Mouse (Mus musculus): ENCODE results near the gene Glis3. TPM values are rescaled to one million over a fixed set of nuclear protein-coding genes. Genes with fewer than 3 reads are reported as not detected.

Glis3 gene
- total RNA-seq, 4 experiments from 2014 or later, result 9.5 to 21.1 (median 14.6) TPM

DNA sequence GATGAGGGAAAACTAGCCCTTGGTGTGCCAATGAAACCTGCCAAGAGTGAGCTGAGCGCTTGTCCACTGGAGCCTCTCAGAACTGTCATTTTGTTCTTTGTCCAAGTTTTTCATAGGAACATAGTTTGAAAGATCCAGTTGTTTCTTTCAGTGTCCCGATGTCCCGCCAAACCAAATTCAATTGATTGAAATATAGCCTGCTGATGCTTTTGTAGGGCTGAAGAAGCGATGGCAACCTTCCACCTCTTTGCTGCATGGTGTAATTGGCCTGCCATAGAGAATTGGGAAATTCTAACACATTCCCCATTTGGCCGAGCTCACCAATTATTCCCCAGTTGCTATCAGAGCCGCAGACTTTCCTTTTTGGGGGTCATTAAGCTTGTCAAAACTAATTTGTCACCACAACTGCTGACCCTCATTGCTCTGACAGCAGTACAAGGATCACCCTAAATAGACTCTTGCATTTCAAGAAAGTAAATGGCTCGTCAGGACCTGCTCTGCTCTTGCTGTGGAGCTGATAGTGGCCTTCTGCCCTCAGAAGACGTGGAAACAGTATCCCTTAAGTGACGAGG is 299.1 kb downstream of the Glis3 start:
- peak; percentile 7 for DNase-seq

DNA sequence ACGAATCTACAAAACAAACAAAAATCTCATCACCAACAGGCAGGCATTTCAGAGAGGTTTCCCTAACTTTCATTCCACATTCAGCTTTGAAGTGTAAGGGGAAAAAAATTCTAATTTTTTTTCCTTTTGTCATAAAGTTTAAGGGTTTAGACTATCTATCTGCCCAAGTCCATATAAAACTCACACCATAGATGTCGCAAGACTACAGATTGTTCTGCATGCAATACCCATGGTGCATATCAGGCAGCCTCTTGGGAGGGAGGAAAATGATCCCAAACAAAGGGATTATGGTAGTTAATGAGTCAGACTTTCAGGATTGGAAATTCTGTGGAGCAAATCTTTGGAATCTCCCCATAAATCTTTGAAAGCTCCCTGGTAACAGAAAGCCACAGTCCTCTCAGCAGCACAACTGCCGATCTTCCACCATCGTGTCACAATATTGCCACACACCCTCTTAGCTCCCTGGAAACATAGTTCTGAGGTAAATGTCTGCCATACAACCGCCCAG is 302.0 kb downstream of the Glis3 start:
- no peak for DNase-seq

DNA sequence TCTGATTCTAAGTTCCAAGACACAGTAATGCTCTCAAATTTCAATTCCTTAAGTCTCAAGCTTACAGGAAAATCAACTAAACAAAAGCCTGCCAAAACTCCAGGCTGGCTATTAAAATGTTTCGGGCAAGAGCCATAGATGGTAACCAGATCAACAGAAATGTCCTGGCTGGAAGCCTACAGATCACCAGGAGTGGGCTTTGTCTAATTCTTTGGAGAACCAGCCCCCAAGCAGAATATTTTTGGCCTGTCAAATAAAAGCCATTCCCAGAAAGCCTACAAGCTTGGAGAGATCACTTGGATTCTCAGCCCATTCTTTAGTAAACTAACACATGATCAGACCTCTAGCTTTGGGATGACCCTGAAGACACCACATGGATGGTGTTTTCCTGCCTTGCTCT is 303.5 kb downstream of the Glis3 start:
- DNase-seq, result no peak

DNA sequence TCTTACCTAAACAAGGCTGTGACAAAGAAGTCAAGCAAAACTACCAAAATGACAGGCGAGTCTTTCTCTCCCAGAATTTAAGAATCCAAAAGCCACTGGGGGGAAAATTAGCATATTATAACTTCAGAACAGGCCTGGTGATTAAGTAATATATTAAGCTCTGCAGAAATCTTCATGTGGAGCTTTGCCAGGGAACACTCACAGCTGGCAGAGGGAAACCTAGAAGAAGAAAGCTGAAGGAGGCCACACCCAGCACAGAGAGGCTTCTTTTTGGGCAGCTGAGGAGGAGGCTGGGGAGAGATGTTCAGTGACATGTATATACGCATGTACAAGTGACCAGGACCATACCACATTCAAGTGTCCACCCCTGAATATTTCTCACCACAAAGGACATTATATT is 304.1 kb downstream of the Glis3 start:
- no peak for DNase-seq

DNA sequence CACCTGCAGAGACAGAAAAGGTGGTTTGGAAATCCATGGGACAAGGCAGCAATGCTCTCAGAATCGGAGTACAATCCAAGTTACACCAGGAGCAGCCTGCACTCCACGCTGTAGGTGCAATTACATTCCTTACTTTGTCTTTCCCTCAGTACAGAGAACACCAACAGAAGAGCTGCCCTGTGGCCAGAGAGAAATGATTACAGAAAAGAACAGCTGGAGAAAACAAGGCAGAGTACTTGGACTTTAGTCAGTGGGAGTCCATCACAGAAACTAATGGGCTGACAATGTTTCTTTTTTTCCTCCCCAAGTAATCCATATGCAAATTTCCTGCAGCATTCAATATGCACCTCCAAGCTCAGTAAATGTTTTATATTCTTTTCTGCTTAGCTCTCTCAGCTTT is 305.4 kb downstream of the Glis3 start:
- DNase-seq, result no peak

DNA sequence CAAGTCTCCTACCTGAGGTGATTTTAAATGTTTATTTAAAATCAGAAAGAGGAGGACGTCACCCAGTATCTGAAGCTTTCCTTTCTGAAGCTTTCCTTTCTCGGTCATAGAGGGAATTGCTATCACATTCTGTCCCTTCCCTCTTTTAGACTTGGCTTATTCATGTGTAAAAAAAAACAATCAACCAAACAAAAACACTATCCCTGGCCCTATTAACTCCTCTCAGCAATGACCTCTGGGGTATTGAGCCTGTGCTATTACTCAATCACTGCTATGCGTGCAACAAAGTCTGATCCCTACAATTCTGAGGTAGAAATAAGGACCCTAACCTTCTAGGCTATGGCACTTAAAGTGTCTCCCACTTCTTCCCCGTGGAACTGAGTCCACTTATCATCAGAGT is 311.7 kb downstream of the Glis3 start:
- DNase-seq, result no peak

DNA sequence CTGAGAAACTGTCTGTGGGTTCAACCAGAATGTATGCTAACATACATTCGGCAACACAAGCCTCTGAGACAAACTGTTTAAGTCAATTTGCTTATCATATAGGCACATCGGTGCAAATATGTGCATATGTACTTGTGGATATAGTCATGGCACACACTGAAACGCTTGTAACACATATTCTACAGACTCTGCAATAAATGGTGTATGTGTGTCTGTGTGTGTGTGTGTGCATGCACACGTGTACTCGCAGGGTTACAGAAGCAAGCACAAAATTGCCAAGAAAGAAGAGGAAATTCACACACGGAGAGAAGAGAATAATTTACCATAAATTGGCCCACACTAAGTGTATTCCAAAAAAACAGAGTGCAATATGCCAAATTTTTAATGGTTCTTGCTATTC is 312.6 kb downstream of the Glis3 start:
- no peak for DNase-seq

DNA sequence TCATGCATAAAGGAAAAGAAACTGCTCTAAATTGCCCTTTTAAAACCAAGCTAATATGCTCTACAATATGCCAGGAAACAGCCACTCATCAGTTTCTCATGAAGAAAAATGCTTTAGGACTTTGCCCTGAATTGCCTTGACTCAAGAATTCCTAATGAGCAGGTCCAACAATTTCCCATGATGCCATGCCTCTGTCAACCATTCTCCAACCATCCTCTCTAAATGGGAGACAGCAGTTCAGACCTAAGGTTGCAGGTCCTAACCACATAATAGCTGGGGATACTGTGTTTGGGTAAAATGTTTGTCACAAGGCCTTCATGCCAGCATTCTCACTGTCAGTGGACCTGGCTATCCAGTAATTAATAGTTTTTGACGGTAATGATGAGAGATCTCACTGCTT is 313.1 kb downstream of the Glis3 start:
- no peak for DNase-seq

DNA sequence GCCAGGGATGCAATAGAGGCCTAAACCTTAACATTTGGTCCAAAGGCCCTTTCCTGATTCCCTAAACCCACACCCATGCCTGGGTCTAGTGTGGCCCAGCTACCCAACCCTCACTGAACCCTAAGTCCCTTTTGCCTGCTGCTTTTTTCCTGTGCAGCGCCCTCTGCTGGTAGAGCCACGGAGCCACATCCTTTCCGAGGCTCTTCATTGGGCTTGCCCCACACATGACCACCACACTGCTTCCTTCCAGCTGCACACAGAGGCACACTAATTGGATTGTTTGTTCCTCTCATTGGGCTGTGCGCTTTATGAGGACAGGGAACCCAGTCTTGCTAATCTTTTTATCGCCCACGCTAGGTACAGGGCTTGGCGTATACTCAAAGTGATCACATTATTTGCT is 314.0 kb downstream of the Glis3 start:
- DNase-seq, result no peak

DNA sequence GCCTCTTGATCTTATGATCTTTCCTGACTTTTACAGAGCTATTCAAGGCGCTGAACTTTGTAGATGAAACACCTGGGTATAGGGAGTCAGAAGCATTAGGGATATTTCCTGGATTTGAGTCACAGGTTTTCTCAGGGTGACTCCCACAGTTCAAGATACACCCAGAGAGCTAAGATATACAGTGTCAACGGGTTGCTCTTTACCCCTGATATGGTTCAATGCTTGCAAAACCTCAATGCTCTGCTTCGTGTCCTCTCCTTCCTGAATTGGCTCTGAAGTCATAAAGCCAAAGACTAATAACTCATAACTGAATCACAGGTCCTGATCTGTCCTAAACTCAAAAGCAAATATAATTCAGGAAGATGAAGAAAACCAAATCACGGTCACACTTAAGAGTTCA is 319.0 kb downstream of the Glis3 start:
- DNase-seq, result no peak

DNA sequence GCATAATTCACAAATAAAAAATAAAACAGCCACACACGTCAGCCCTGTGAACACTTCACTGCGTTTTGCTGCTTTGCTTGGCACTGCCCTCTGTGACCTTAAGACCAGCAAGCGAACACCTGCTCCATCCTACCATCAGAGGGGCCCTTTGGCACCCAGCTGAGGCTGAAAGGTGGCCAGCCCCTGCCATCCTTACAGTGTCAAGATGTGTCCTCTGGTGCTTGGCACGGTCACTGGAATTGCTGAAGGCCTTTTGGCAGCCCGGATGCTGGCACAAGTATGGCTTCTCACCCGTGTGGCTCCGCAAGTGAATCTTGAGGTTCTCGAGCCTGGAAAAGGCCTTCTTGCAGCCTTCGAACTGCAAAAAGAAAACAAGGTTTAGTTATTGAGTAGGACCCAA is 322.3 kb downstream of the Glis3 start:
- no peak for DNase-seq

DNA sequence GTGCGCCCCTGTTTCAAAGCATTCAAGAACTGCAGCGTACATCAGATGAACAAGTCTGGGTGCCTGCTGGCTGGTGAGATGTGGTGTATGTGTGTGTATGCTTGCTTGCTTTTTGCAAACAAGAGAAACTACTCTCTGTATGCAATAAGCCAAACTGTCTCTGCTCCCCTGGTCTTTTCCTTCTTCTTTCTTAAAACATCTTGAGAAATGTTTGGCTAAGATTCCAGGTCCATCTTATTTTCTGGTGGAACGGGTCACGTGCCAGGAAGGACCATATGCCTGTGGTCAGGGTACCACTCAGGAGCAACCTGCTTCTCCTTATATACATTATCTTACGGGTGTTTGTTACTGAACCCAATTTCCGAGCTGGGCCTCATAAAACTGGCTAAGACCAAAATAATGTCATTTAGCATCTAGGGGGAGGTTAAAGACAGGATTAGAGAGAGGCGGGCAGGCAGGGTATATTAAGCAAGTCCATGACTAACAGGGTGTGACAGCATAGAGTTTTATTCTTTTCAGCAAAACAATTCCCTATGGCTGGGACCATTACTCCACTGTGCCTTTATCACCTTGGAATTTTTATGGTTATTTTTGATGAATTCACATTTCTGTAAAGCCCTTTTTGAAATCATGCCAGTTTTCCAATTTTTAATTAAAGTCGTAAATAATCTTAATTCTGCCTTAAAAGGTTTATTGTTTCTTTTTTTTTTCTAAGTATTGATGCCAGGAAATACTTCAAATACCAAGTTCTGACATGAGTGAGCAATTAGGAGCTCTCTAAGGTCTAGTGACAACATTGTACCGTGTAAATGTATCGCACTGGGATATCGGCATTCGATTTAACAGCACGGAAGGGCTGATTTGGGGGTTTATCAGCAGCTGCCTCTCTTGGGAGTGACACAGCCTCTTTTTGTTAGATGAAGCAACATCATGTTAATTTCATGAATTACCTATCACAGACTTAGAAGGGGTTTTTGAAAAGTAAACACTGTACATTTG is 328.5 kb downstream of the Glis3 start:
- no peak for DNase-seq

DNA sequence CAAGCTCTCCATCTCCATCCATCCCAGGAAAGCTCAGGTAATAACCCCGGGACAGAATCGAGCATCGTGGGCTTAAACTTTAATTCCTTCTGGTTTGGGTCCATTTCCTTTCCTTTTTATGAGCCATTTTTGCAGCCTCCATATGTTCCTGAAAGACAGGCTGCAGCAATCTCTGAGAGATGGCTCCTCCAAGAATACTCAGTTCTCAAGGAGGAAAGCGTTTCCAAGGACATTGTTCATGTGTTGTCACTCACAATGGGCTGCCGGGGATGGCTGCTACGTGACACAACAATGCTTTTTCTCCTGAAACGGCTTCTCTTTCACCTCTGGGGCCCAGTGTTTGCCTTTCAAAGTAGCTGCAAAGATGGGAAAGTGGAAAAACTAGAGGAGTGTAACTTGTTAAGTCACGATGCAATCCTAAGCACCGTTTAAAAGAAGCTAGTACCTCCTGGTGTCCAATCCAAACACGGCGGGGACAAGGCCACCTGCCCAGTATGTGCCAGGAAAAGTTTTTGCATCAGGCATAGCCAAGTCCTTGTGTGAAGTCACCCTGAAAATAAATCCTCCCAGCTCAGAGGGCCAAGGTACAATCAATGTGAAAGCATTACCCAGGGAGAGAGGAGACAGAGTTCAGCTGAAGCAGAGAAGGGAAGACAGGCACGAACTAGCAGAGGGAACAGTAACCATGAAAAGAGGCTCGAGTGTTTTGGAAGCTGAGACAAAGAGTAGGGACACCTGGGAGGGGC is 332.6 kb downstream of the Glis3 start:
- peak; percentile 61 for DNase-seq

DNA sequence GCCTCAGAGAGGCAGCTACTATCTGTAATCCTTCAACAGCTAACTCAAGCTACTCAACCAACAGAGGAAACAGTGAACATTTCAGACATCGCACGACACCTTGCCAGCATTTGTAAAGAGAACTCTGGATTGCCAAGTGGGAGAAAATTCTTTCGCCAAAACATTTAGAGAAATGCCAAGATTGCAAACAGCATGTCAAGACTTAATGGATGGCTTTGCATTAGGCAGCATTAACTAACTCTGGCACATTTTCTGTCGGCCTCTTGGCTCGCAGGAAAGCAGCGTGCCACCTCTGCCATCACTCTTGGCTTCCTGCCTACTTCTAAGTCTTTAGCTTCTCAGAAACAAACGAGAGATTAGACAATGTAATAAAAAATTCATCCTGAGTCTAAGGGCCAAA is 336.2 kb downstream of the Glis3 start:
- no peak for DNase-seq

DNA sequence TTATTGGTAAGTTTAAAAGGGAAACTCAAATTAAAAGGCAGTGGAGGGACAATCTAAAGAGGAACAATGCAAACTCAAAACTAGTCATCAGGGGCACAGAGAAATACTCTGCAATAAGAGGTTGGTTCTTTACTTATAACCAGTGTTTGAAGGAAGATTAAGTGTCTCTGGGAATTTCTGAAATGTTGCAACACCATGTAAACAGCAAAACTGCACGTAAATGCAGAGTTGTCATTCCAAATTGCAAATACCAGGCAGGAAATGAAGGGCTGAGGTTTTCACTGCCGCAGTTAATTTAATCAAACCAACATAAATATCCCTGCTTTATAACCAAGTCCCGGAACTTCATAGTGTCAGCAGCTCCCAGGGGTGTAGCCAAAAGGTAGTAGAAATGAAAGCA is 342.3 kb downstream of the Glis3 start:
- no peak for DNase-seq

DNA sequence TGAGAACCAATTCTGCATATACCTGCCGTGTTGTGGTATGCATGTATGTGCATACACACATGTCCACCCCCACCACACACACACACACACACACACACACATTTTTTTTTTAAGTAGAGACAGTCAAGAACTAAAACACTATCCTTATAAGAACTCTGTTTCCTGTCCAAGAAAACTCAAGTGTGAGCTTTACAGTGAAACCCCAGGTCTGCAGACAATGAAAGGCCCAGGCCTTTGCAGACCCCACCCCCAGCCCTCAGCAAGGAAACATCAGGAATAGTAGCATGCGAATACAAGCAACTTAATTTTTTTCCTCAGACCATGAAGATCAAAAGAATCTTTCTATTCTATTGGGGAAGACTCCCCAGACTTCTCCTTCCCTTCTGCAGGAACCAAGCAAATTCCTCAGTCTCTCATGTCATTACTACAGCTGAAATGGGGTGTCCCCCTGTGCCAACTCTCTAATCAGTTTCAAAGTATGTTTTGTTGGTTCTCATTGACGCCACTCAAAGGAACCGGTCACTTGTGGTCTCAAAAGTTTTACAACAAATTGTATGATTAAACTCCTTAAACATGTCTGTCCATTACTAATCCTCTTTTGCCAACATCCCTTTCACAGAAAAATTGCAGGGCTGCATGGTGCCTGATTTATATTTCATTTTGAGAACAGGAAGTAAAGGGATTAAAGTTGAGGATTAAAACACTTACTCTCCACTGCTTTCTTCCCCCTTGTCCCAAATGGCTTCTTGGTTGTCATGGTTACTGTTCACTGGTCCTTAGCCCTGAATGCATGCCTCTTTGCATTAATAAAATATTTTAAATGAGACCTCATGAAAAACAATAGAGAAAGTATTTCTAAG is 343.0 kb downstream of the Glis3 start:
- DNase-seq, result no peak

DNA sequence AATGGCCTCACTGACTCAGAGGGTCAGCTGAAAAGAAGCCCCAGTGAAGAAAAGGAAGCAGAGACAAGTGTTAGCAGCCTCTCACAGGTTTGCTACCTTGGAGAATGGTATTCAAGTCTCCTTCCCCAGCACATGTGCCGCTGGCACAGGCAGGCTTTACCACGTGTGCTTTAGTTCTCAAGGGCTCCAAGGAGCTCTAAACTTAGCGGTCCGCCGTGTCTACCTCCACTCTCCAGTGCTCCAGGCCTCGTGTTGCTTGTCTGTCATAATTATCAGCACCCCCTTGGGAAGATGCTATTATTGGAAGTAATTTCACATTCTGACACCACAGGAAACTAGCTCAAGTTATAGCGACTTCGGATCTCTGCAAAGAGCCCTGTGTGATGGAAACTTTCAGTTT is 344.0 kb downstream of the Glis3 start:
- no peak for DNase-seq

DNA sequence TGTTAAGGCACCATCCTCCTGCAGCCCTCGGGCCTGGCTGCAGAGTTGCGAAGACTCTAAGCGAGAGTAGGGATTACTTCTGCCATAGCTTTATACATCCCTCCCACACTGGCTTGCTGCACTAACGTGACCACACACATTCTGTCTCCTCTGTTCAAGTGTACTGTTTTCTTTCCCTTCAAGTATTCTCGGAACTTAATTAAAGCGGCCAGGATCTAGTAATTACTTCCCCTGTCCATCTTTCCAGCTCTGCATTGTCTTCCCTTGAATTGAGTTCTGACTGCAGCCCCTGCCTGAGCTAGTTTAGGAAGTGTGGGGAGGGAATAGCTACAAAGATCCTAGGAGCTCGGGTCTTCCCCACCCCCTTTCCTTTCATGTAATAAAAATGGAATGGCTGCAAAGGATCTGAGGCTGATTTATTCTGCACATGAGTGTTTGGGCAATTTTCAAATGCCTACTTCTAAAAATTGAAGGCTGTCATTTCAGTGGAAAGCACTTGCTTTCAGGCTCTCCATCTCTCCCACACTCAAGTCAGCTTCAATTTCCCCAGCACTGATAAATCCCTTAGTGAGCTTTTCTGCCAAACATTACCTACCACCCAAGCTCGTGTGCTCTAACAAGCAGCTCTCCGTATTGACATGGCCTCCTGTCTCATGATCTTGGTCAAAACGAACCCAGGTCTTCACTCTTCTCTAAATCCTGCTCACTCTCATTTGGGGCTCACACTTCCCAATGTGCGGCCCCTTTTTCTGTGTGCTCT is 346.7 kb downstream of the Glis3 start:
- no peak for DNase-seq

DNA sequence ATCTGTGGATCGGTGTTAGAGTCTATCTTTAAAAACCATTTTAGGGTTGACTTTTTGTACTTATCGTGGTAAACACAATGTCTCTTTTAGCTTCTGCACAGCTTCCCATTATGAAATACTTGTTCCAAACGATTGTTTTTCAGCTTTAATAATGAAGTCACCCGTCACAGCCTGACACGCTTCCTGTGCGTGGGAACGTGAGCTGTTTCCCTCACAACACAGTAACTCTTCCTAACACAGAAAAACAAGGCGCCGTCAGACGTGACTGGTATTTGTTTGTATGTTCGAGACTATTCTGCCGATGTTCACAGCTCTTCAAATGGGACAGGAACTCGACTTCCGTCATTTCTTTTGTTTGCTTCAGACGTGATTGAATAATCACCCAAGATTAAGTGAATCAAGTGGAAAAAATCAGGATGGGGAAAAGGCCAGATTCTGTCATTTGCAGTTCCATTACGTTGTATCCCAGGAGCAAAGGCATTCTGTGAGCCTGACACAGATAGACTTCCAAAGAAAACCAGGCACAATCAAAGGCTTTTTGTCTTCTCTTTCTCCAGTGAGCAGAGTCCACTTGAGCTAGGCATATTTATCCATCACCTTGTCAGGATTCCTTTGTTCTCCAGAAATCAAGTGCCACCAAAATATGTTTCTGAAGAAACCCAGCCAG is 351.3 kb downstream of the Glis3 start:
- DNase-seq, result no peak

DNA sequence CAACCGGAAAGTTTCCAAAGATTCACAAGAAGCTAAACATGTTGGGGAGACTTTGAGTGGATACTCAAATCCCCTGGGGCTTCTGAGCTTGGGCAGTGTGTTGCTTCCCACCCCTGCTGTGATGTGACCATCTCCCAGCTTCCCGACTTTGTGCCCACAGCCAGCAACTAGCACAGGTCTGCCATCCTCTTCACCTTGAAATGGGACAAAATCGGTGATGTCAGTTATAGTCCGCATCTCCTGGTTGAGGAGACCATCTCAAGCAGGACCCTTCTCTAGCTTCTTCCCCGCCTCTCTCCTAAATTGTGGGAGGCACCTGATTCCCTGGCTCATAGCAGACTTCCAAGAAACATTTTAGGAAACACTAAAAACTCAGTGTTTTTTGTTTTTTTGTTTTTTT is 352.3 kb downstream of the Glis3 start:
- no peak for DNase-seq

DNA sequence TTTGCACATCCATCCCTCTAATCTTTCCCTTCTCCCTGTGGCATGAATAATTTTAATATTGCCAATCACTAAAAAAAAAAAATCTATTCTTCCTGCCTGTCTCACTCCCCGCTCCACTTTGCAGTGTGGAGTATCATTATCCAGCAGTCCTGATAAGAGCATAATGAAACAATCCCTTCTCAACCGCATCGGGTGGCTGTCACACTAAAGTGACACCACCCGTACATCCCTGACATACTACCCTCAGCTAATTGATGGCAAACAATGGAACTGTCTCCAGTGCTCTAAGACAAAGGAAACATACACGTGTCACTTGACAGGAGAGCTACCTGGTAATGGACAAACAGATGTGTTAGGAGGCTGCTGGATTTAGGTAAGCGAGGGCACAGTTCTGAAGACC is 373.8 kb downstream of the Glis3 start:
- DNase-seq, result no peak
